Mouse (Mus musculus): ENCODE results near the gene S100b. TPM values are rescaled to one million over a fixed set of nuclear protein-coding genes. Genes with fewer than 3 reads are reported as not detected.

S100b gene
- polyA plus RNA-seq, 1 experiment from 2014 or later: 0.42 TPM

GRCm38 (mm10) chr10:76217056-76217455 lies 36.6 kb upstream of the S100b start:
- Histone ChIP-seq H3K4me2 (ENCODE audit: low read length) (no peak overlapping the region), H3K36me3 (ENCODE audit: insufficient read depth, low read length) (peaks cover 41% of the 10 kb centered on the region), H3K4me1 (replicated peaks; ENCODE audit: insufficient read depth, low read length) (no peaks in the 10 kb centered on the region), H3K4me3 (replicated peaks; ENCODE audit: low read depth, low read length) (no peak overlapping the region), H3K9ac (ENCODE audit: low read depth, low read length) (no peak overlapping the region), H3K9me3 (replicated peaks; ENCODE audit: low read length) (no peaks in the 10 kb centered on the region; the same call in 1 of the 2 replicates), H3K27me3 (ENCODE audit: insufficient read depth, low read length) (no peaks in the 10 kb centered on the region), H3K27ac (no peak overlapping the region)
- WGBS: 98% methylated on average over 17 of the region's 17 CpGs
- no peak for TF ChIP-seq CTCF (IDR thresholded peaks at IDR 0.05; ENCODE audit: low read depth)
- DNase-seq (ENCODE audit: low spot score) (no peak), ATAC-seq (replicated peaks; ENCODE audit: low FRiP score, low read depth) (no peak)

GRCm38 (mm10) chr10:76218240-76218639 lies 35.4 kb upstream of the S100b start:
- TF ChIP-seq CTCF (IDR thresholded peaks at IDR 0.05; ENCODE audit: low read depth): no peak
- Histone ChIP-seq H3K27me3 (ENCODE audit: insufficient read depth, low read length) (no peaks in the 10 kb centered on the region), H3K4me3 (replicated peaks; ENCODE audit: low read depth, low read length) (no peak overlapping the region), H3K36me3 (ENCODE audit: insufficient read depth, low read length) (peaks cover 47% of the 10 kb centered on the region), H3K9ac (ENCODE audit: low read depth, low read length) (no peak overlapping the region), H3K27ac (no peak overlapping the region), H3K4me2 (ENCODE audit: low read length) (no peak overlapping the region), H3K9me3 (replicated peaks; ENCODE audit: low read length) (no peaks in the 10 kb centered on the region; the same call in 1 of the 2 replicates), H3K4me1 (replicated peaks; ENCODE audit: insufficient read depth, low read length) (no peaks in the 10 kb centered on the region)
- ATAC-seq (replicated peaks; ENCODE audit: low FRiP score, low read depth): no peak
- WGBS: 78% methylated on average over 9 of the region's 9 CpGs
- DNase-seq (ENCODE audit: low spot score): no peak

GRCm38 (mm10) chr10:76225944-76226343 lies 27.7 kb upstream of the S100b start:
- no peak for TF ChIP-seq CTCF (IDR thresholded peaks at IDR 0.05; ENCODE audit: low read depth)

GRCm38 (mm10) chr10:76229627-76230026 lies 24.0 kb upstream of the S100b start:
- H3K36me3 ChIP-seq (ENCODE audit: insufficient read depth, low read length): no peaks in the 10 kb centered on the region
- DNase-seq (ENCODE audit: low spot score): peak; percentile 32

More at GRCm38 (mm10) chr10:76225944-76226343, 27.7 kb upstream of the S100b start:
- ATAC-seq (replicated peaks; ENCODE audit: low FRiP score, low read depth) (no peak), DNase-seq (ENCODE audit: low spot score) (no peak)
- no peak overlapping the region for H3K27ac ChIP-seq
- no peak overlapping the region for H3K9ac ChIP-seq (ENCODE audit: low read depth, low read length)
- H3K4me2 ChIP-seq (ENCODE audit: low read length): no peak overlapping the region
- peaks cover 22% of the 10 kb centered on the region; the same call in 1 of the 2 replicates for H3K36me3 ChIP-seq (ENCODE audit: insufficient read depth, low read length)
- no peaks in the 10 kb centered on the region for H3K9me3 ChIP-seq (replicated peaks; ENCODE audit: low read length)
- H3K27me3 ChIP-seq (ENCODE audit: insufficient read depth, low read length): no peaks in the 10 kb centered on the region
- WGBS: 95% methylated on average over 11 of the region's 11 CpGs
- H3K4me3 ChIP-seq (replicated peaks; ENCODE audit: low read depth, low read length): no peak overlapping the region
- no peaks in the 10 kb centered on the region for H3K4me1 ChIP-seq (replicated peaks; ENCODE audit: insufficient read depth, low read length)

GRCm38 (mm10) chr10:76237341-76238225 lies 16.1 kb upstream of the S100b start, which contains the start of gene Prmt2:
TSS of gene Prmt2 (minus strand) at chr10:76237865.
- H3K27me3 ChIP-seq (ENCODE audit: insufficient read depth, low read length): no peaks in the 10 kb centered on the region
- peak within 1 kb of the TSS; percentile 67 for H3K4me3 ChIP-seq (replicated peaks; ENCODE audit: low read depth, low read length)
- H3K4me1 ChIP-seq (replicated peaks; ENCODE audit: insufficient read depth, low read length): no peaks in the 10 kb centered on the region
- no peaks in the 10 kb centered on the region for H3K36me3 ChIP-seq (ENCODE audit: insufficient read depth, low read length)
- H3K9ac ChIP-seq (ENCODE audit: low read depth, low read length): peak within 1 kb of the TSS; percentile 67
- H3K27ac ChIP-seq: peak within 1 kb of the TSS; percentile 79
- H3K4me2 ChIP-seq (ENCODE audit: low read length): peak within 1 kb of the TSS; percentile 76
- ATAC-seq (replicated peaks; ENCODE audit: low FRiP score, low read depth) (peak; percentile 97), DNase-seq (ENCODE audit: low spot score) (peak; percentile 96)
- TF ChIP-seq CTCF (IDR thresholded peaks at IDR 0.05; ENCODE audit: low read depth): peak; percentile 21; the same call in 1 of the 2 replicates
- H3K9me3 ChIP-seq (replicated peaks; ENCODE audit: low read length): no peaks in the 10 kb centered on the region
- WGBS: under 1% methylated on average over 45 of the region's 47 CpGs

More at GRCm38 (mm10) chr10:76229627-76230026, 24.0 kb upstream of the S100b start:
- Histone ChIP-seq H3K27me3 (ENCODE audit: insufficient read depth, low read length) (no peaks in the 10 kb centered on the region), H3K9me3 (replicated peaks; ENCODE audit: low read length) (no peaks in the 10 kb centered on the region), H3K4me1 (replicated peaks; ENCODE audit: insufficient read depth, low read length) (no peaks in the 10 kb centered on the region), H3K27ac (no peak overlapping the region), H3K4me3 (replicated peaks; ENCODE audit: low read depth, low read length) (no peak overlapping the region), H3K4me2 (ENCODE audit: low read length) (no peak overlapping the region), H3K9ac (ENCODE audit: low read depth, low read length) (no peak overlapping the region)
- peak; percentile 59 for TF ChIP-seq CTCF (IDR thresholded peaks at IDR 0.05; ENCODE audit: low read depth)
- no peak for ATAC-seq (replicated peaks; ENCODE audit: low FRiP score, low read depth)
- WGBS: 85% methylated on average over 1 of the region's 1 CpGs

- Histone ChIP-seq H3K4me3 (replicated peaks; ENCODE audit: low read depth, low read length) (no peak overlapping the region), H3K27ac (no peak overlapping the region), H3K9me3 (replicated peaks; ENCODE audit: low read length) (no peaks in the 10 kb centered on the region), H3K27me3 (ENCODE audit: insufficient read depth, low read length) (no peaks in the 10 kb centered on the region), H3K36me3 (ENCODE audit: insufficient read depth, low read length) (no peaks in the 10 kb centered on the region), H3K9ac (ENCODE audit: low read depth, low read length) (no peak overlapping the region), H3K4me2 (ENCODE audit: low read length) (no peak overlapping the region), H3K4me1 (replicated peaks; ENCODE audit: insufficient read depth, low read length) (no peaks in the 10 kb centered on the region)
- DNase-seq (ENCODE audit: low spot score) (no peak), ATAC-seq (replicated peaks; ENCODE audit: low FRiP score, low read depth) (no peak)
- 64% methylated on average over 4 of the region's 4 CpGs for WGBS
- peak; percentile 29; the same call in 1 of the 2 replicates for TF ChIP-seq CTCF (IDR thresholded peaks at IDR 0.05; ENCODE audit: low read depth)
Measured at GRCm38 (mm10) chr10:76239401-76239800, 14.3 kb upstream of the S100b start.

All from kidney, postnatal 0 days (tissue).